Mouse (Mus musculus) embryonic facial prominence, embryonic 14.5 days (tissue): ENCODE results near the gene Zfp110. TPM values are rescaled to one million over a fixed set of nuclear protein-coding genes. Genes with fewer than 3 reads are reported as not detected.
"Not testable (repeated sequence)": the region's sequence is repeated elsewhere in the genome, so short reads cannot be mapped to it uniquely, and the experiment has no call there.

ENCODE experiments used
- ATAC-seq: fragments of 200-750 bp; cut with Nextera tagmentation; 2 replicates; pipeline ENCODE4 v1.8.0; 2017; ENCODE audit warnings: low read depth, moderate number of reproducible peaks, moderate TSS enrichment
- DNase-seq: peaks from one replicate; pipeline ENCODE4 v3.0.0-alpha.2; 2015; ENCODE audit warnings: low spot score
- H3K27ac ChIP-seq: fragments of 300-500 bp; sonication (generic); replicated peaks from 2 replicates; pipeline ENCODE4 v1.5.1; 2014; ENCODE audit warnings: low read depth, mild to moderate bottlenecking, low read length, moderate library complexity
- H3K27me3 ChIP-seq: fragments of 300-500 bp; sonication (generic); replicated peaks from 2 replicates; pipeline ENCODE4 v1.6.1; 2014; ENCODE audit warnings: low read length; ENCODE audit not compliant: control insufficient read depth, insufficient read depth
- H3K36me3 ChIP-seq: fragments of 300-500 bp; sonication (generic); 2 replicates; pipeline ENCODE4 v1.6.1; 2014; ENCODE audit warnings: low read length, mixed read lengths; ENCODE audit not compliant: control insufficient read depth, insufficient read depth
- H3K4me1 ChIP-seq: fragments of 300-500 bp; sonication (generic); 2 replicates; pipeline ENCODE4 v1.6.1; 2014; ENCODE audit warnings: antibody characterized with exemption, low read length; ENCODE audit not compliant: control insufficient read depth, insufficient read depth
- H3K4me2 ChIP-seq: fragments of 300-500 bp; sonication (generic); 2 replicates; pipeline ENCODE4 v1.6.1; 2014; ENCODE audit warnings: low read depth, mild to moderate bottlenecking, low read length, moderate library complexity, mixed read lengths
- H3K4me3 ChIP-seq: fragments of 300-500 bp; sonication (generic); 2 replicates; pipeline ENCODE4 v1.5.1; 2014; ENCODE audit warnings: low read depth, mild to moderate bottlenecking, low read length
- H3K9ac ChIP-seq: fragments of 300-500 bp; sonication (generic); 2 replicates; pipeline ENCODE4 v1.6.1; 2014; ENCODE audit warnings: low read depth, mild to moderate bottlenecking, low read length, moderate library complexity, mixed read lengths
- H3K9me3 ChIP-seq: fragments of 300-500 bp; sonication (generic); 2 replicates; pipeline ENCODE4 v1.6.1; 2016; ENCODE audit warnings: low read length; ENCODE audit not compliant: control insufficient read depth
- WGBS: fragments of 180-500 bp; shearing (Covaris S2); extraction: QIAGEN DNeasy Blood & Tissue Kit; methylation state at CpG from one replicate; pipeline ENCODE4 v1.1.7; 2014; 5-methylcytosine and 5-hydroxymethylcytosine counted together
- polyA plus RNA-seq: library from polyadenylated mRNA; unstranded; fragments of >200 nt; fragmentation: Nextera tagmentation; extraction: Ambion mirVana; gene quantifications from 2 replicates; pipeline ENCODE4 v1.2.1, GENCODE M21; 2014

Zfp110 gene
- 34.2 and 38.0 TPM in 2 replicates for polyA plus RNA-seq

DNA sequence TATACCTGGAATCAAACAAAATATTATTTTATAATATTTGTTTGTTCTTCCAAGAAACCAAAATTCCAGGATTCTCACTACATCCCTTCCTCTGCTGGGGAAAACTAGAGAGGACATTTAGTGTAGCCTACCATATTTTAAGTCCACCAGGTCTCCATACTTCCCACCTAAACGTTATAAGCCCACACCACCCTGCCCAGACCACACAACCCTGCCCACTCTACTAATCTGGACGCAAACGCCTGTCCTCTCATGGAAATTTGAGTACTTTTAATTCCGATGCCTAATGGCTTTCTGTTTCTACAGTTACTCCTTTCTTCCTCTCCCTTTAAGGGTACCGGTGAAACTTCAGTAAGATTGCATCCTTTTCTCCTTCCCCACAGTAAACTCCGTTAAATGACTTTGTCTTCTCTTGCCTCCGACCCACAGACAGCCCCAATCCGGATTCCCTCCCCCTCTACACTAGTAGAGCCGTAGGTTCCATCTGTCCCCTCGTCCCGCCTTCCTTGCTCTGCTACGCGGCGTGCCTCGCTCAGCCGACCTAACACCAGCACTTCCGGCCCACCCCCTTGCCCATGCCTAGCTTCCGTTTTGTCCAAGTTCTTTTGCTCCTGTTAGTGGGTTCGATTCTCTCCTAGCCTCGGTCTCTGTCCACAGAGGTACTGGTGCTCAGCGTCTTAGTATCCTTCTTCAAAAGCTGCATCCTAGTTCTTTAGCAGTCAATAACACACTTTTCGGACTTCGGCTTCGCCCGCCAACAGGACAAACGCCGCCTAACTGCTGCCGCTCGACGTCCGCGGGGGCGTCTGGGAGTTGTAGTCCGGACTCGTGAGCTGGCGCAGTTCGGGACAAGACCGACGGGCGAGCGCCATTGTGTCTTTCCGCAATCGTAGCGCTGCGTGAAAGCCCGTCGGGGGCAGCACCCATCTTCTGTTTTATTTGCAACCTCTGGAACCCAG, at the start of gene Zfp110:
TSS of gene Zfp110 (plus strand) at position 600 of the 959 bp plus-strand sequence.
- peak within 1 kb of the TSS; percentile 80 for H3K27ac ChIP-seq
- WGBS = 3% methylated on average over 47 of the region's 47 CpGs
- peaks cover 35% of the 10 kb centered on the region for H3K36me3 ChIP-seq
- H3K4me1 ChIP-seq = peaks cover 3% of the 10 kb centered on the region; the same call in 1 of the 2 replicates
- peaks cover 45% of the 10 kb centered on the region for H3K9me3 ChIP-seq
- ATAC-seq (peak; percentile 98), DNase-seq (peak; percentile 96)
- H3K9ac ChIP-seq = peak within 1 kb of the TSS; percentile 76
- peak within 1 kb of the TSS; percentile 72 for H3K4me2 ChIP-seq
- peak within 1 kb of the TSS; percentile 66 for H3K4me3 ChIP-seq
- no peaks in the 10 kb centered on the region for H3K27me3 ChIP-seq

- DNase-seq = no peak
- 74% methylated on average over 6 of the region's 6 CpGs for WGBS
These were observed 47.2 kb upstream of the Zfp110 start for GRCm38 (mm10) chr7:12787333-12787732.

GRCm38 (mm10) chr7:12788025-12788424, 46.5 kb upstream of the Zfp110 start:
- no peak overlapping the region for H3K4me2 ChIP-seq
- no peaks in the 10 kb centered on the region for H3K9me3 ChIP-seq
- H3K4me3 ChIP-seq = no peak overlapping the region
- no peak for DNase-seq
- H3K36me3 ChIP-seq = no peaks in the 10 kb centered on the region
- H3K27me3 ChIP-seq = no peaks in the 10 kb centered on the region
- H3K27ac ChIP-seq = no peak overlapping the region
- ATAC-seq = 0 out of 2 replicates have a peak, but pooled peaks have one; percentile 22
- no peak overlapping the region for H3K9ac ChIP-seq
- 19% methylated on average over 4 of the region's 5 CpGs for WGBS
- no peaks in the 10 kb centered on the region for H3K4me1 ChIP-seq

More at GRCm38 (mm10) chr7:12787333-12787732, 47.2 kb upstream of the Zfp110 start:
- Histone ChIP-seq H3K9me3 (no peaks in the 10 kb centered on the region), H3K36me3 (no peaks in the 10 kb centered on the region), H3K4me2 (no peak overlapping the region), H3K27me3 (no peaks in the 10 kb centered on the region), H3K4me3 (no peak overlapping the region), H3K4me1 (no peaks in the 10 kb centered on the region), H3K9ac (no peak overlapping the region), H3K27ac (no peak overlapping the region)
- no peak for ATAC-seq

DNA sequence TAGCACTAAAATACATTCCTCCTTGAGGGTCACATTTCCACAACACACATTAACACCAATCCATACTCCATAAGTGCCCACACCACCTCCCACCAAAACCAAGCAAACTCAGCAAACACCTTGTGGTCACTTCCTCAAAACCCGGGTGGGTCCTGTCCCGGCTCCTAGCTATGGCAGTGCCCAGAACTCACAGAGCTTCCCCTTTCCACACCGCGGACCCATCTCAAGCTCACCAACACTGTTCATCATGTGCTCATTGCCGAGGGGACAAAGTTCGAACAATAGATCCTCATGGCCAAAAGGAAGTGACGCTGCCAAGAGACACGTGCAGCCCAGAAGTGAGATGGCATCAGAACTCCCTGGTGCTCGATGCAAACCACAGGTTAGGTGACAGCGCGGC, 41.9 kb upstream of the Zfp110 start:
- H3K4me2 ChIP-seq, DNase-seq, ATAC-seq, H3K27me3 ChIP-seq, H3K4me1 ChIP-seq, H3K9ac ChIP-seq, H3K4me3 ChIP-seq, H3K27ac ChIP-seq, H3K36me3 ChIP-seq: not testable (repeated sequence)
- WGBS = 87% methylated on average over 11 of the region's 11 CpGs
- peaks cover 10% of the 10 kb centered on the region for H3K9me3 ChIP-seq

DNA sequence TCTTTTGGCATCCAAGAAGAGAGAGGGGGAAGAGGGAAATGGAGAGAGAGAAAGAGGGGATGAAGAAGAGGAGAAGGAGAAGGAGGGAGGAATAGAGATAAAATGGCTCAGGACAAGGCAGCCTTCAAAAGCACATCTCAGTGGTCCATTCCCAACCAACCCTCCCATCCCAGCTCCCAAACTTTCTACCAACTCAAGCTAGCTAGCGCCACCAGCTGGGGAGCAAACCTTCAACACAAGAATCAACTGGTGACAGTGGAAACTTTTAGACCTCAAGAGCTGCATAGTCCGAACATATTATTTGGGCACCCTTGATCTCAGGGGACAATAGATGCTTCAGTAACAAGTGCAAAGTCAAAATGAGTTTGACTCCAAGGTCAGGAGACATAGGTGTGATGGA, 36.6 kb upstream of the Zfp110 start:
- H3K36me3 ChIP-seq = no peaks in the 10 kb centered on the region
- no peak overlapping the region for H3K4me3 ChIP-seq
- H3K9me3 ChIP-seq = peaks cover 10% of the 10 kb centered on the region
- H3K4me1 ChIP-seq = no peaks in the 10 kb centered on the region
- H3K4me2 ChIP-seq = no peak overlapping the region
- ATAC-seq = no peak
- no peaks in the 10 kb centered on the region for H3K27me3 ChIP-seq
- WGBS = 54% methylated on average over 2 of the region's 2 CpGs
- H3K9ac ChIP-seq = no peak overlapping the region
- no peak for DNase-seq
- no peak overlapping the region for H3K27ac ChIP-seq

- no peak overlapping the region for H3K27ac ChIP-seq
- H3K9me3 ChIP-seq = peaks cover 10% of the 10 kb centered on the region
- no peak overlapping the region for H3K9ac ChIP-seq
- no peak overlapping the region for H3K4me2 ChIP-seq
- no peak for DNase-seq
- peaks cover 3% of the 10 kb centered on the region; the same call in 1 of the 2 replicates for H3K4me1 ChIP-seq
- no peaks in the 10 kb centered on the region for H3K36me3 ChIP-seq
- no peaks in the 10 kb centered on the region for H3K27me3 ChIP-seq
- H3K4me3 ChIP-seq = no peak overlapping the region
- no peak for ATAC-seq
- 85% methylated on average over 1 of the region's 1 CpGs for WGBS
These were observed 35.0 kb upstream of the Zfp110 start for GRCm38 (mm10) chr7:12799554-12799953.

- Histone ChIP-seq H3K36me3 (peaks cover 25% of the 10 kb centered on the region), H3K4me1 (peaks cover 3% of the 10 kb centered on the region; the same call in 1 of the 2 replicates), H3K9ac (peak within 1 kb of the TSS; percentile 74), H3K27ac (peak within 1 kb of the TSS; percentile 79), H3K4me3 (peak within 1 kb of the TSS; percentile 48), H3K27me3 (no peaks in the 10 kb centered on the region), H3K4me2 (peak within 1 kb of the TSS; percentile 83), H3K9me3 (peaks cover 9% of the 10 kb centered on the region)
- ATAC-seq (peak; percentile 97), DNase-seq (peak; percentile 95)
- 5% methylated on average over 30 of the region's 31 CpGs for WGBS
These were observed 31.5 kb upstream of the Zfp110 start, which contains the start of gene Zscan18 for GRCm38 (mm10) chr7:12802866-12803726. Gene Zscan18 (minus strand): TSS chr7:12803635.

DNA sequence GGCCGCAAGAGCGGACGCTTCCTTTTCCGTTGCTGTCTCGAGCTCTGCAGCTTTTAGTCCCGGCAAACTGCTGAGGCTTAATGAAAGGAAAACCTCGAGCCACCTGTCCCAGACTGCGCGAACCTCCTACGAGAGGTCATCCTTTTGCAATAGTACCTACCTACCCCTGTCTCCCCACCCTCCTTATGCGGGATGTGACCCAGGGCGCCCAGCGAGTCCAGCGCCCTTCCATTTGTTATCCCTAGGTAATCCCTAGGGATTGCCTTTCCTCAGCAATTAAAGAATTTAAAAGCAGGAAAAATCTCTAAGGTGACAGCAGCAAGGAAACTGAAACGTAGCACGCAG, 30.9 kb upstream of the Zfp110 start:
- Histone ChIP-seq H3K4me3 (peak overlapping the region; percentile 48), H3K4me2 (peak overlapping the region; percentile 83), H3K27me3 (no peaks in the 10 kb centered on the region), H3K9ac (peak overlapping the region; percentile 74), H3K27ac (peak overlapping the region; percentile 79; the same call in 1 of the 2 replicates), H3K36me3 (peaks cover 31% of the 10 kb centered on the region), H3K4me1 (peaks cover 3% of the 10 kb centered on the region; the same call in 1 of the 2 replicates), H3K9me3 (peaks cover 15% of the 10 kb centered on the region)
- under 1% methylated on average over 16 of the region's 16 CpGs for WGBS
- no peak for DNase-seq
- no peak; the same call in 1 of the 2 replicates for ATAC-seq
